Mouse (Mus musculus) retina, embryonic 14.5 days (tissue): Measurements from ENCODE around the gene Wdr90.

Source experiments
- DNase-seq: peaks from one replicate; pipeline ENCODE4 v3.0.0-alpha.2; 2015; ENCODE audit warnings: low spot score

The Wdr90 gene

GRCm38 (mm10) chr17:25860832-25861703 is at the start of gene Wdr90:
TSS of gene Wdr90 (minus strand) at chr17:25861501.
- DNase-seq = peak; percentile 93

GRCm38 (mm10) chr17:25907640-25908039 is 46.3 kb upstream of the Wdr90 start:
- DNase-seq = no peak

GRCm38 (mm10) chr17:25903061-25903460 is 41.8 kb upstream of the Wdr90 start:
- DNase-seq = no peak

- DNase-seq = no peak
These were observed 38.9 kb upstream of the Wdr90 start for GRCm38 (mm10) chr17:25900193-25900592.

- peak; percentile 70 for DNase-seq
These were observed 34.6 kb upstream of the Wdr90 start for GRCm38 (mm10) chr17:25895891-25896290.

- peak; percentile 49 for DNase-seq
These were observed 34.1 kb upstream of the Wdr90 start for GRCm38 (mm10) chr17:25895415-25895814.

- peak; percentile 90 for DNase-seq
These were observed 32.8 kb upstream of the Wdr90 start for GRCm38 (mm10) chr17:25893975-25894617.

GRCm38 (mm10) chr17:25888837-25889236 is 27.5 kb upstream of the Wdr90 start:
- DNase-seq = no peak

GRCm38 (mm10) chr17:25887467-25887866 is 26.2 kb upstream of the Wdr90 start:
- DNase-seq = no peak

- DNase-seq = no peak
These were observed 25.5 kb upstream of the Wdr90 start for GRCm38 (mm10) chr17:25886806-25887205.

GRCm38 (mm10) chr17:25885636-25886035 is 24.3 kb upstream of the Wdr90 start:
- DNase-seq = peak; percentile 65

- no peak for DNase-seq
These were observed 22.5 kb upstream of the Wdr90 start for GRCm38 (mm10) chr17:25883824-25884223.

- DNase-seq = no peak
These were observed 22.0 kb upstream of the Wdr90 start for GRCm38 (mm10) chr17:25883268-25883667.

- DNase-seq = no peak
These were observed 21.0 kb upstream of the Wdr90 start for GRCm38 (mm10) chr17:25882306-25882705.

- no peak for DNase-seq
These were observed 20.4 kb upstream of the Wdr90 start for GRCm38 (mm10) chr17:25881691-25882090.

- no peak for DNase-seq
These were observed 19.8 kb upstream of the Wdr90 start for GRCm38 (mm10) chr17:25880913-25881641.

- no peak for DNase-seq
These were observed 19.1 kb upstream of the Wdr90 start, which contains the start of gene Wfikkn1 for GRCm38 (mm10) chr17:25880196-25880910. TSS of gene Wfikkn1 (minus strand) at chr17:25880858.

- no peak for DNase-seq
These were observed 18.4 kb upstream of the Wdr90 start for GRCm38 (mm10) chr17:25879750-25880149.

GRCm38 (mm10) chr17:25879261-25879660 is 18.0 kb upstream of the Wdr90 start:
- peak; percentile 52 for DNase-seq

GRCm38 (mm10) chr17:25878611-25879180 is 17.4 kb upstream of the Wdr90 start:
- no peak for DNase-seq
